Mouse (Mus musculus): ENCODE results near the gene Nrarp. TPM values are rescaled to one million over a fixed set of nuclear protein-coding genes. Genes with fewer than 3 reads are reported as not detected.

The Nrarp gene
- polyA plus RNA-seq, 1 experiment, result 50.0 TPM

GRCm38 (mm10) chr2:25185625-25186574, 5.3 kb downstream of the Nrarp start:
- peak; percentile 95 for DNase-seq (ENCODE audit: low read depth)
- TF ChIP-seq POLR2A (IDR thresholded peaks at IDR 0.05; ENCODE audit: borderline replicate concordance, extremely low read depth, insufficient read depth, insufficient read length, poor library complexity, severe bottlenecking) (peak; percentile 94), CTCF (IDR thresholded peaks at IDR 0.05; ENCODE audit: borderline replicate concordance, extremely low read depth, insufficient read depth, insufficient read length) (peak; percentile 87)

GRCm38 (mm10) chr2:25186575-25186930, 6.0 kb downstream of the Nrarp start:
- no peak for TF ChIP-seq POLR2A (IDR thresholded peaks at IDR 0.05; ENCODE audit: borderline replicate concordance, extremely low read depth, insufficient read depth, insufficient read length, poor library complexity, severe bottlenecking)
- TF ChIP-seq CTCF (IDR thresholded peaks at IDR 0.05; ENCODE audit: borderline replicate concordance, extremely low read depth, insufficient read depth, insufficient read length), result no peak
- DNase-seq (ENCODE audit: low read depth), result no peak

GRCm38 (mm10) chr2:25187841-25188240, 7.3 kb downstream of the Nrarp start:
- no peak for DNase-seq (ENCODE audit: low read depth)
- TF ChIP-seq POLR2A (IDR thresholded peaks at IDR 0.05; ENCODE audit: borderline replicate concordance, extremely low read depth, insufficient read depth, insufficient read length, poor library complexity, severe bottlenecking) (no peak), CTCF (IDR thresholded peaks at IDR 0.05; ENCODE audit: borderline replicate concordance, extremely low read depth, insufficient read depth, insufficient read length) (no peak)

- DNase-seq (ENCODE audit: low read depth), result peak; percentile 90
- TF ChIP-seq CTCF (IDR thresholded peaks at IDR 0.05; ENCODE audit: borderline replicate concordance, extremely low read depth, insufficient read depth, insufficient read length), result peak; percentile 94
- TF ChIP-seq POLR2A (IDR thresholded peaks at IDR 0.05; ENCODE audit: borderline replicate concordance, extremely low read depth, insufficient read depth, insufficient read length, poor library complexity, severe bottlenecking), result no peak
Observed at GRCm38 (mm10) chr2:25193330-25193770, 12.8 kb downstream of the Nrarp start.

- DNase-seq (ENCODE audit: low read depth), result no peak
- TF ChIP-seq POLR2A (IDR thresholded peaks at IDR 0.05; ENCODE audit: borderline replicate concordance, extremely low read depth, insufficient read depth, insufficient read length, poor library complexity, severe bottlenecking) (no peak), CTCF (IDR thresholded peaks at IDR 0.05; ENCODE audit: borderline replicate concordance, extremely low read depth, insufficient read depth, insufficient read length) (no peak)
Observed at GRCm38 (mm10) chr2:25194006-25194405, 13.4 kb downstream of the Nrarp start.

GRCm38 (mm10) chr2:25194486-25195171, 14.1 kb downstream of the Nrarp start:
- no peak for DNase-seq (ENCODE audit: low read depth)
- TF ChIP-seq CTCF (IDR thresholded peaks at IDR 0.05; ENCODE audit: borderline replicate concordance, extremely low read depth, insufficient read depth, insufficient read length) (no peak), POLR2A (IDR thresholded peaks at IDR 0.05; ENCODE audit: borderline replicate concordance, extremely low read depth, insufficient read depth, insufficient read length, poor library complexity, severe bottlenecking) (no peak)

- TF ChIP-seq CTCF (IDR thresholded peaks at IDR 0.05; ENCODE audit: borderline replicate concordance, extremely low read depth, insufficient read depth, insufficient read length), result no peak
- TF ChIP-seq POLR2A (IDR thresholded peaks at IDR 0.05; ENCODE audit: borderline replicate concordance, extremely low read depth, insufficient read depth, insufficient read length, poor library complexity, severe bottlenecking), result no peak
Observed at GRCm38 (mm10) chr2:25195211-25196156, 14.9 kb downstream of the Nrarp start.

GRCm38 (mm10) chr2:25196172-25196954, 15.8 kb downstream of the Nrarp start, which contains the start of gene Tor4a:
Tor4a (minus strand) TSS chr2:25196886.
- no peak for TF ChIP-seq POLR2A (IDR thresholded peaks at IDR 0.05; ENCODE audit: borderline replicate concordance, extremely low read depth, insufficient read depth, insufficient read length, poor library complexity, severe bottlenecking)
- TF ChIP-seq CTCF (IDR thresholded peaks at IDR 0.05; ENCODE audit: borderline replicate concordance, extremely low read depth, insufficient read depth, insufficient read length), result no peak
- DNase-seq (ENCODE audit: low read depth), result peak; percentile 13

More at GRCm38 (mm10) chr2:25195211-25196156, 14.9 kb downstream of the Nrarp start:
- no peak for DNase-seq (ENCODE audit: low read depth)

GRCm38 (mm10) chr2:25197191-25197590, 16.6 kb downstream of the Nrarp start:
- TF ChIP-seq CTCF (IDR thresholded peaks at IDR 0.05; ENCODE audit: borderline replicate concordance, extremely low read depth, insufficient read depth, insufficient read length), result no peak
- TF ChIP-seq POLR2A (IDR thresholded peaks at IDR 0.05; ENCODE audit: borderline replicate concordance, extremely low read depth, insufficient read depth, insufficient read length, poor library complexity, severe bottlenecking), result no peak
- DNase-seq (ENCODE audit: low read depth), result no peak

GRCm38 (mm10) chr2:25197946-25198345, 17.4 kb downstream of the Nrarp start:
- DNase-seq (ENCODE audit: low read depth), result no peak
- TF ChIP-seq CTCF (IDR thresholded peaks at IDR 0.05; ENCODE audit: borderline replicate concordance, extremely low read depth, insufficient read depth, insufficient read length) (no peak), POLR2A (IDR thresholded peaks at IDR 0.05; ENCODE audit: borderline replicate concordance, extremely low read depth, insufficient read depth, insufficient read length, poor library complexity, severe bottlenecking) (no peak)
